ENCODE assay signal across 32 mouse cellular contexts in genomic region chr2:173146728-173147127, GRCm38 (mm10). TPM values are rescaled to one million over a fixed set of nuclear protein-coding genes. Genes with fewer than 3 reads are reported as not detected.
"Had no signal": no experiment of that assay in that cellular context is flagged by ENCODE, and none has a peak within 500 bp of the region (broad histone marks: within the 10 kb centered on the region; RNA-seq: fewer than 3 reads in every experiment).

No protein-coding gene starts in this region.

- H3K4me2 ChIP-seq: heart, embryonic 12.5 days; hindbrain, embryonic 12.5 days; hindbrain, embryonic 14.5 days; intestine, embryonic 15.5 days; limb, embryonic 13.5 days had no signal

- H3K9ac ChIP-seq: forebrain, postnatal 0 days; heart, embryonic 12.5 days; hindbrain, embryonic 12.5 days; hindbrain, embryonic 14.5 days; intestine, embryonic 15.5 days; limb, embryonic 13.5 days had no signal

- H3K27ac ChIP-seq: heart, embryonic 10.5 days; hindbrain, embryonic 10.5 days; hindbrain, embryonic 12.5 days; hindbrain, embryonic 14.5 days; intestine, embryonic 15.5 days; limb, embryonic 13.5 days had no signal

- H3K4me3 ChIP-seq: heart, embryonic 10.5 days; heart, embryonic 12.5 days; hindbrain, embryonic 10.5 days; hindbrain, embryonic 12.5 days; intestine, embryonic 15.5 days; limb, embryonic 13.5 days had no signal

- H3K9me3 ChIP-seq: heart, embryonic 10.5 days; heart, embryonic 12.5 days; hindbrain, embryonic 10.5 days; hindbrain, embryonic 12.5 days; intestine, embryonic 15.5 days; limb, embryonic 13.5 days had no signal

- DNase-seq: forebrain, postnatal 0 days; gastrocnemius, postnatal 14 days; gastrocnemius, postnatal 36 days; heart, adult 18-20 months; heart, postnatal 10 days; heart, postnatal 4 days; kidney, adult 18-20 months; kidney, adult 8-10 months; kidney, postnatal 10 days; kidney, postnatal 36 days; layer of hippocampus, adult 9-11 months; layer of hippocampus, postnatal 36 days; left cerebral cortex, postnatal 4 days had no signal

- ATAC-seq: forebrain, postnatal 0 days; hindbrain, embryonic 16.5 days; inflammation-experienced regulatory T-cells, adult 6 months; intestine, embryonic 15.5 days; intestine, postnatal 0 days had no signal

- H3K36me3 ChIP-seq: heart, embryonic 10.5 days; heart, embryonic 12.5 days; hindbrain, embryonic 10.5 days; hindbrain, embryonic 12.5 days; intestine, embryonic 15.5 days; limb, embryonic 13.5 days had no signal

- H3K4me1 ChIP-seq: heart, embryonic 10.5 days; hindbrain, embryonic 12.5 days had no signal

- H3K27me3 ChIP-seq: hindbrain, embryonic 12.5 days; intestine, embryonic 15.5 days; limb, embryonic 13.5 days had no signal

RNA-seq across cellular contexts. Expression of gene Pck1, which starts 6.1 kb away (rescaled TPM):
- total RNA-seq: forebrain, postnatal 0 days; granulocyte monocyte progenitor cell, adult 5-6 weeks; layer of hippocampus, adult 18-20 months; layer of hippocampus, postnatal 14 days; layer of hippocampus, postnatal 36 days; left cerebral cortex, adult 18-20 months; left cerebral cortex, postnatal 10 days; left cerebral cortex, postnatal 25 days; left cerebral cortex, postnatal 4 days had no signal
- polyA plus RNA-seq: forebrain, postnatal 0 days; heart, embryonic 10.5 days; heart, embryonic 14.5 days; hindbrain, embryonic 10.5 days; hindbrain, embryonic 12.5 days; hindbrain, embryonic 14.5 days; hindbrain, embryonic 16.5 days; inflammation-experienced regulatory T-cells, adult 6 months; limb, embryonic 13.5 days had no signal

RNA-seq across cellular contexts. Expression of gene Ctcfl, which starts 27.4 kb away (rescaled TPM):
- total RNA-seq: forebrain, postnatal 0 days; gastrocnemius, postnatal 14 days; granulocyte monocyte progenitor cell, adult 5-6 weeks; layer of hippocampus, adult 18-20 months; layer of hippocampus, adult 8-10 months; layer of hippocampus, postnatal 14 days; layer of hippocampus, postnatal 36 days; left cerebral cortex, adult 18-20 months; left cerebral cortex, postnatal 10 days; left cerebral cortex, postnatal 4 days had no signal
- polyA plus RNA-seq: inflammation-experienced regulatory T-cells, adult 6 months; large intestine, adult 2 months had no signal
